Mouse (Mus musculus) liver, adult 2 months (tissue): ENCODE measurements at regions not wholly inside any gene's neighbourhood (a gene's known extent, or its start where the extent isn't known, plus 50 kb on each side); places are given as distances from the start of the nearest gene placed in this dataset.

Source experiments
- DNase-seq: peaks from one replicate; pipeline ENCODE4 v3.0.0-alpha.2; 2011; ENCODE audit warnings: low read depth, low spot score; ENCODE audit errors: extremely low read depth
- H3K27ac ChIP-seq: fragments of 200-500 bp; replicated peaks from 2 replicates; pipeline ENCODE4 v1.5.1; 2012; ENCODE audit warnings: low read depth, mild to moderate bottlenecking, control low read depth, inconsistent platforms, low read length; ENCODE audit not compliant: insufficient read depth
- H3K27me3 ChIP-seq: fragments of 200-500 bp; 2 replicates; pipeline ENCODE4 v1.6.1; 2012; ENCODE audit warnings: mild to moderate bottlenecking, moderate library complexity, low read length, inconsistent platforms; ENCODE audit not compliant: control insufficient read depth, insufficient read depth
- H3K36me3 ChIP-seq: fragments of 200-500 bp; 2 replicates; pipeline ENCODE4 v1.6.1; 2012; ENCODE audit warnings: low read length, inconsistent platforms; ENCODE audit not compliant: control insufficient read depth, insufficient read depth
- H3K4me1 ChIP-seq: fragments of 200-500 bp; 2 replicates; pipeline ENCODE4 v1.6.1; 2011; ENCODE audit warnings: low read length; ENCODE audit not compliant: control insufficient read depth, insufficient read depth
- H3K4me3 ChIP-seq: fragments of 200-500 bp; 2 replicates; pipeline ENCODE4 v1.5.1; 2011; ENCODE audit warnings: low read depth, mild to moderate bottlenecking, control low read depth, low read length, moderate library complexity; ENCODE audit not compliant: insufficient read depth
- H3K79me2 ChIP-seq: fragments of 200-500 bp; 2 replicates; pipeline ENCODE4 v1.6.1; 2012; ENCODE audit warnings: inconsistent platforms, mild to moderate bottlenecking, low read length, moderate library complexity; ENCODE audit not compliant: control insufficient read depth, insufficient read depth
- H3K9ac ChIP-seq: fragments of 200-500 bp; 2 replicates; pipeline ENCODE4 v1.6.1; 2012; ENCODE audit warnings: low read depth, mild to moderate bottlenecking, control low read depth, inconsistent platforms, low read length
- CTCF ChIP-seq: fragments of 200-500 bp; IDR thresholded peaks from 2 replicates; pipeline ENCODE4 v1.5.1; 2011; ENCODE audit warnings: low read depth, low read length, control low read depth
- POLR2A ChIP-seq: fragments of 200-500 bp; IDR thresholded peaks from 2 replicates; pipeline ENCODE4 v1.6.1; 2011; ENCODE audit warnings: low read length, control low read depth; ENCODE audit not compliant: insufficient read depth; ENCODE audit errors: extremely low read depth
- WGBS: fragments of 180-500 bp; shearing (Covaris S2); methylation state at CpG from one replicate; pipeline ENCODE4 v1.1.7; 2018; 5-methylcytosine and 5-hydroxymethylcytosine counted together

DNA sequence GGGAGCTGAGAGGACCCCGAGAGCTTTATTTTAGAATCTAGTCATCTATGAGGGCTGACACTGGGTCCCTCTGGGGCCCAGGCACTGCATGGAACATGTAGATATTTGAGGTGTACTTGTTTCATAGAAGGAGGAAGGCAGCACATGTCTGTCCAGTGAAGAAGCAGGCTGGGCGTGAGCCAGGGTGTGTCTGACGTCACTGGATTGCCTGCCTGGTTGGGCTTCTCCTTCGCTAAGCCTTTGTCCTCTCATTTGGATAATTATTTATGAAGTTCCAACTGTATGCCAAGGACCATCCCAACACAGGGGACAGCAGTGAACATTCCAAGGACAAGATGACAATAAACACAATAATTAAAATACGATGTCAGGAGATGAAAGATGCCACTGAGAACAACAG lies 72.7 kb upstream of the Runx3 start:
- Histone ChIP-seq H3K4me1 (no peaks in the 10 kb centered on the region), H3K9ac (no peak overlapping the region), H3K4me3 (no peak overlapping the region), H3K27ac (no peak overlapping the region), H3K27me3 (no peaks in the 10 kb centered on the region), H3K36me3 (no peaks in the 10 kb centered on the region), H3K79me2 (no peaks in the 10 kb centered on the region)
- no peak for DNase-seq
- TF ChIP-seq POLR2A (no peak), CTCF (no peak)
- 80% methylated on average over 5 of the region's 5 CpGs for WGBS

DNA sequence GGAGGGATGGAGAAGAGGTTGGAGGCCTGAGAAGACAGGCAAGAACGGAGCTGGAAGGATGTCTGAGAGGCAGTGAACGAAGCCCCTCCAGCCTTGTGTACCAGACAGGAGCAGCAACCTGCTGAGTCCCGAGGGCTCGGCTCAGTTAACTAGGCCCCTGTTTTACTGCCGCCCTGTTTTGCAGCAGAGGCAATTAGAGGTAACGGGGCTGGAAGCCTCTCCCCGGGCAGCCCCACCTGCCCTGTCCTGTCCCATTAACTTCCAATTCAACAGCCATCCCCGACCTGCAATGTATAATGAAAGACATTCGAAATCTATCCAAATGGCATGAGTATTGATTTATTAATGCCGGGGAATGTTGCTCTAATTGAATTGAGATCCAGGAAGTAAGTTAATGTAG lies 70.5 kb upstream of the Runx3 start:
- H3K4me1 ChIP-seq: no peaks in the 10 kb centered on the region
- no peaks in the 10 kb centered on the region for H3K36me3 ChIP-seq
- no peak overlapping the region for H3K4me3 ChIP-seq
- DNase-seq: no peak
- H3K9ac ChIP-seq: no peak overlapping the region
- no peak overlapping the region for H3K27ac ChIP-seq
- TF ChIP-seq CTCF: no peak
- no peak for TF ChIP-seq POLR2A
- no peaks in the 10 kb centered on the region for H3K79me2 ChIP-seq
- H3K27me3 ChIP-seq: no peaks in the 10 kb centered on the region
- 84% methylated on average over 10 of the region's 10 CpGs for WGBS

DNA sequence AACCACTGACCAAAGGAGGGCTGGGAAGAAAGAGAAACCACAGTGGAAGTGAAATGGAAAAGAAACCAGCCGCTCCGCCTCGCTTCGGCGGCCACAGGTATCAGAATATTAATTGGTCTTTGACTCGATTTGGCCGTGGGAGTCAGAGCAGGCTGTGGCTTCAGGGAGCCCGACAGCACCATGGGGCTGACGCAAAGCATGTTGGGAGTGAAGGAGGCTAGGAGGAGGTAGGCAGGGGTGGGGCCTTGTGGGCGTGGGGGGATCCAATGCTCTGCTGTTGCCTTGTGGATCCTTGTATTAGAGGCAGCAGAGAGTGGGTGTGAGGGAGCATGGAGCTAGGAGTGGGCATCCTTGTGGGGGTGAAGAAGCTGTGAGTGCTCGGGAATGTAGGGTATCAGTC lies 69.0 kb upstream of the Runx3 start:
- no peak overlapping the region for H3K9ac ChIP-seq

DNA sequence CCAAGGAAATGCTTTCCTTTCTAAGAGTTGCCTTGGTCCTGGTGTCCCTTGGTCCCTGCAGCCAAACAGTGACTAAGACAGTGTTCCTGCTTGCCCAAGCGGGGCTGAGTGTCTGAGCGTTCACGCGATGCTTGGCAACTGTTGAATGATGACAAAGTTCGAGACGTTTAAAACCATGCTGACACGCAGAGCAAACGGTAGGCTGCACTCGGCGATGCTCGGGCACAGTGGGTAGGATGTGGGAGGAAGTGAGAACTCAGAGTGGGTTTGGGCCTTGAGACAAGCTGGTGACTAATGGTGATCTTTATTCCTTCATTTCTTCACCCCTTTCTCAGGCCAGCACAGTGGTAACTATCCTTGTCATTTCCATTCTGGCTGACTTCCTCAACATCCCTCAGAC lies 66.9 kb upstream of the Runx3 start:
- H3K4me3 ChIP-seq: no peak overlapping the region
- H3K36me3 ChIP-seq: no peaks in the 10 kb centered on the region
- H3K27ac ChIP-seq: no peak overlapping the region
- TF ChIP-seq POLR2A (no peak), CTCF (no peak)
- no peak overlapping the region for H3K9ac ChIP-seq
- DNase-seq: no peak
- H3K79me2 ChIP-seq: no peaks in the 10 kb centered on the region
- H3K4me1 ChIP-seq: no peaks in the 10 kb centered on the region
- no peaks in the 10 kb centered on the region for H3K27me3 ChIP-seq
- 93% methylated on average over 11 of the region's 11 CpGs for WGBS

More for the DNA sequence above, 69.0 kb upstream of the Runx3 start:
- no peak for DNase-seq
- H3K79me2 ChIP-seq: no peaks in the 10 kb centered on the region
- 84% methylated on average over 11 of the region's 11 CpGs for WGBS
- no peaks in the 10 kb centered on the region for H3K36me3 ChIP-seq
- TF ChIP-seq CTCF (no peak), POLR2A (no peak)
- no peak overlapping the region for H3K27ac ChIP-seq
- no peaks in the 10 kb centered on the region for H3K27me3 ChIP-seq
- no peaks in the 10 kb centered on the region for H3K4me1 ChIP-seq
- H3K4me3 ChIP-seq: no peak overlapping the region

DNA sequence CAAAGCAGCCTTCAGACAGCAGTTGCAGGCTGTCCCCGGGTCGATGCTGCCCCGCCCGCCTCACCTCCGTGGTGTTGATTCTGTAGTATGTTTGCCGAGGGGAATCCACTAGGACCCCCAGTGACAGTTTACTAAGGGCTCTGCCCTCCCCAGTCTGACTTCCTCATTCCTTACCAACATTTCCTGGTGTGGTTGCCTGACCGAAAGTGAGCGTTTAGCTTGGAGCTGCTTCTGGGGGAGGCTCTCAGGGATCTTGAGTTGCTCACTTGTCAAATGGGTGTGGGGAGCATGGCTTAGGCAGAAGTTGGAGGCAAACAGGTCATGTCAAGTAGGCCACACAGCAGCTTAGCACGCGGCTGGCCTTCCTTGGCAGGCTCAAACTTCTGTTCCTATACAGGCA lies 66.1 kb upstream of the Runx3 start:
- no peak overlapping the region for H3K4me3 ChIP-seq
- H3K4me1 ChIP-seq: no peaks in the 10 kb centered on the region

DNA sequence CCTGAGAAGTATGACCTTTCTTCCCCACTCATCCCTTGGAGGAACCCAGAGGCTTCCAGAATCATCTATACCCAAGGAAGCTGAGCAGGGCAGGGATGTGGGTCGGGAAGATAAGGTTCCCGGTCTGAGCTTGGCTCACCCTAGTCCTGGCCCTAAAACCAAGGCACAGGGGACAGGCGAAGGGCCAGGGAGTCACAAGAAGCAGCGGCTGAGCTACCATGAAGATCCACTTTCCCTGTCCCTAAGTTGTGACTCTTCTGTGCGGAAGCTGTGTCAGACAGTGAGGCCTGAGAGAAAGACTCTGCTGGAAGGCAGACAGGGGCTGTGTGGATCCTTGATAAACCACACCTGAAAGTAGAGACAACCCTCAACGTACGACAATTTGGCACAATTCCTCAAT lies 64.1 kb upstream of the Runx3 start:
- no peaks in the 10 kb centered on the region for H3K36me3 ChIP-seq
- H3K27me3 ChIP-seq: no peaks in the 10 kb centered on the region
- no peak overlapping the region for H3K9ac ChIP-seq
- no peaks in the 10 kb centered on the region for H3K4me1 ChIP-seq
- H3K4me3 ChIP-seq: no peak overlapping the region
- TF ChIP-seq POLR2A (no peak), CTCF (no peak)
- 88% methylated on average over 7 of the region's 7 CpGs for WGBS
- H3K27ac ChIP-seq: no peak overlapping the region
- H3K79me2 ChIP-seq: no peaks in the 10 kb centered on the region
- no peak for DNase-seq

More for the DNA sequence above, 66.1 kb upstream of the Runx3 start:
- 51% methylated on average over 10 of the region's 10 CpGs for WGBS
- Histone ChIP-seq H3K36me3 (no peaks in the 10 kb centered on the region), H3K27me3 (no peaks in the 10 kb centered on the region), H3K79me2 (no peaks in the 10 kb centered on the region), H3K9ac (no peak overlapping the region), H3K27ac (no peak overlapping the region)
- no peak for DNase-seq
- TF ChIP-seq CTCF: no peak
- TF ChIP-seq POLR2A: no peak
